Mouse (Mus musculus) thymus, postnatal 14 days (tissue): ENCODE results near the gene Gpatch11.
"Not testable (repeated sequence)": the region's sequence is repeated elsewhere in the genome, so short reads cannot be mapped to it uniquely, and the experiment has no call there.

Source experiments
- DNase-seq: peaks from one replicate; pipeline ENCODE4 v3.0.0; 2021

Gpatch11 gene

DNA sequence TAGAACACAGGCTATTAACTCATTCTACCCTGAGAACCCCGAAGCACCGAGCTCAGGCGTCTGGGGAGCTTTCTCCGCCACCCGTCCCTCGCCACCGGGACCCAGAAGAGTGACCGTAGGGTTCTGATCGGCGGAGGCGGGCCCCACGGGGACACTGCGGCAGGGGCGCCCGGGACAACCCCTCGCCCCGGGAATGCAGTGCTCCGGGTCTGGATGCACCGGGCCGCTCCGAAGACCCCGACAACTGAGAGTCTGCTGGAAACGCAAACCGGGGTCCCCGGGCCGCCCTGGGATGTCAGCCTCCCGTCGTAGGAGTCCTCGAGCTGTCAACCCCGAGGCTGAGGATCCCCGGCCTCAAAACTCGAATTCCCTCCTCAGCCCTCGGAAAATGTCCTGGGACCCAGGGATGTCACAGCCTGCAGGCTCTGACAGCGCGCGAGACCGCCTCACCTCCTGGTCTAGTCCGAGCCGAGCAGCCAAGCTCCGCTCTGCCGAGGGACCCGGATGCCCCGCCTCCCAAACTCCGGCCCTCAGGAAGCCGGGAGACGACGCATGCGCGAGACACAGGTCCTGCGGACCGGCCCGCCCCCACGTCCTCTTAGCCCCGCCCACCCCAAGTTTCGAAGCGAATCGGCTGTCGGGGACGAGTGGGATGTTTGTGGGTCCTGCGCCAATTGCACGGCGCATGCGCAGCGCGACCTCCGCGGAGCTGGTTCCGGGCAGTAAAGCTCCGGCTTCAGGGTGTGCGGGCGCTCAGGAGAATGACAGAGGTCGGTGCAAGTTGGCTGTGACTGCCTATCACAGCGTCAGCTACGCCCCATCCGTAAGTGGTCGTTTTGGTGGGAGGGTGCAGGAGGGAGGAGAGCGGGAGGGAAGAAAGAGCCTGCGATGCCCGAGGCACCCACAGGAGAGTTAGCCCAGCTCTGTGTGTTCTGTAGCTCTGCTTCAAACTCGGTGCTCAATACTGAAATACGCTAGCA lies at the start of gene Gpatch11, which contains the start of gene Heatr5b:
Gene Gpatch11 (plus strand): TSS at position 712 of the 980 bp plus-strand sequence.
Gene Heatr5b (minus strand): TSS at position 509 of the 980 bp plus-strand sequence.
- peak; percentile 99 for DNase-seq

DNA sequence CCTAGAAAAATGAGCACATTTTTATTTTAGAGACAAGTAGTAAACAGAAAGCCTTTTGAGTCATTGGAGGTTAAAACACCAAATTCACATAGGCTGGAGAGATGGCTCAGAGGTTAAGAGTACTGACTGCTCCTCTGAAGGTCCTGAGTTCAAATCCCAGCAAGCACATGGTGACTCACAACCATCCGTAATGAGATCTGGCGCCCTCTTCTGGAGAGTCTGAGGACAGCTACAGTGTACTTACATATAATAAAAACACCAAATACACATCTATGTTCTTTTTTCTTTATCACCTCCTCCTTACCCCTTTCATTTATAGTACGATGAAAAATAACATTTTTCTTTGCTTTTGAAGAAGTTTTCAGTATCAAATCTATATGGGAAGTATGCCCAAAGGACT lies 47.1 kb upstream of the Gpatch11 start:
- not testable (repeated sequence) for DNase-seq

DNA sequence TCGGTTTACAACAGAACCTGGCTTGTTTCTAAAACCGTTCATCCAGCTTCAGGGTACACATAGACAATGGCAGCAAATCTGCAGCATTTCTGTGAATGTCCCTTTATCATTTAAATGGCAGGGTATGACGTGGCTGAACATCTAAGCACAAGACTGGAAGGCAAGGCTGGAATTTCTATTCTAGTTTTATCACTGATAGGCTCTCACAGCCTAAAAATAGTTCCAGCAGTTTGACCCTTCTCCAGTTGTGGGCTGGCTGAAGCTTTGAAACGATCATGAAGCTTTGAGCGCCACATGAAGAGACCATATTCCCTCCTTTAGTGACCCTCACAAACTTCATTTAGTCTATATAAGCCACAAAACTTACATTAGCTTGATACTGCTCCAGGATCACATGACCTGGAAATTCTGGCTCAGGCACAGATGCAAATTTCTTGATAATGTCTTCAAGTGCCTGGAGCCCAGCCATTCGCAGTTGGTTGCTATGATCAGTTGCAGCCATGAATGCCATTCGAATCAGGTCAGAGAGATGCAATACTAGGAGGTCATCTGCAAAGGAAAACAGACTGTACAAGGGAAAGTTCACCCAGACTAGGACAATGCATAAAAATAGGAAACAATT lies 44.2 kb upstream of the Gpatch11 start:
- no peak for DNase-seq

DNA sequence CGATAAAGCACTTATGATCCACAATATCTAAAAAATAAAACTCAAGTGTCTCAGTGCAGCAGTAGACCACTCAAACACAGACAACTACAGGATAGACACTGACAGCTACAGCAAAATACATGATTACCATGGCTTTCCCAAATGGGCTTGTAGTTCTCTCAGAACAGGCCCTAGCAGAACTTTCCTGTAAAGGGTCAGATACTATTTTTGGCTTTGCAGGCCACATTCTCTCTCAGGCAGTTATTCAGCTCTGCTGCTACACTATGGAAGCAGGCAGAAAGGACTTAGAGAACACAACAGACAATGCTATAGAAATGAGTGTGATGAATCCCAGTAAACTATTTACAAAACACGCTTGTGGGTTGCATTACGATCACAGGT lies 43.7 kb upstream of the Gpatch11 start:
- no peak for DNase-seq

DNA sequence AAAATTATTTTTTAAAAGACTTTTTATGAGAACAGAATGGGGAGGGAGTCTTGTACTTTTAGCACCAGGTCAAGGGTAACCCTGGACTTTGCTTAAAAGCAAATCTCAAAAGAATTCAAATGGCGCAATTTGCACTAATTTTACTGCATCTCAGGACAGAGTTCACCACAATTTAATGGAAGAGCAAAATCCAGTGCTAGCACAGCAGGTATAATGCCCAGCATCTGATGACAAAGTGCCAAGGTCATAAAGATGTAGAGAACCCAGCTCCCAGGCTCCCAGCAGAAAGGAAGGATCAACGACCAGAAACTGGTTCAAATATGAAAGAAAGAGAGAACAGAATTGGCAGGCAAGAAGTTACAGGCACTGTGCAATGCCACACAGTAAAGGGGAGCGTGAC lies 43.2 kb upstream of the Gpatch11 start:
- no peak for DNase-seq

DNA sequence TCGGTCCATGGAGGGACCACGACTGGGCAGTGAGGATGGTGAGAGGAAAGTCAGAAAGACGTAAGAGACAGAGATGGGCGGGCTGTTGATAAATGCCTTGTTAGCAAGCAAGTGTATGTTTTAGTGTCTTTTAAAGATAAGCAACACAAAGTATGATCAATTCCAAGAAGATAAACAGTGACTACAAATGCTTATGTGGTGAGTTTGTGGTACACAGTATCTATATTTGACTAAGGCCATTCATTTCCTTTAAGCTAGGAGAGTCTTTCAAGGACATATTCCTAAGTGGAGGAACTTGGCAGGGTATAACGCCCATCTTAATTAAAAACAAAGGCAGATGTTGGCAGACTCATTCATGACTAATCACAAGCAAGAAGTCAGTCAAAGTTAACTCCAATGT lies 41.0 kb upstream of the Gpatch11 start:
- DNase-seq, result no peak

DNA sequence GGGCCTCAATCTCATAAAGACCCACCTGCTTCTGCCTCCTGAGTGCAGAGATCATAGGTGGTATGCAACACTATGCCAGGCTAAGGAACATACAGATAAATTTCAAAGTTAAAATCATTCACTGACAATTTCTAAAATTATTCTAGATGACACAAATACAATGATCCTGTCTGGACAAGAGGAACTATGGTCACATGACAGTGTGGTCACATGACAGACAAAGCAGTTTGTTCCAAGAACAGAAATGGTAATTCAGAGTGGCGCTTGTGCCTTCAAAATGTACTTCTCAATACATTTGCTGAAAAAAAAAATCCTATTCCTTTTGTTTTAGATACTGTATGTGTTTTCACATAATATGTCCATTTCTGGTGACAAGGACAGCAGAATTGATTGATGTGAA lies 38.1 kb upstream of the Gpatch11 start:
- DNase-seq, result no peak

DNA sequence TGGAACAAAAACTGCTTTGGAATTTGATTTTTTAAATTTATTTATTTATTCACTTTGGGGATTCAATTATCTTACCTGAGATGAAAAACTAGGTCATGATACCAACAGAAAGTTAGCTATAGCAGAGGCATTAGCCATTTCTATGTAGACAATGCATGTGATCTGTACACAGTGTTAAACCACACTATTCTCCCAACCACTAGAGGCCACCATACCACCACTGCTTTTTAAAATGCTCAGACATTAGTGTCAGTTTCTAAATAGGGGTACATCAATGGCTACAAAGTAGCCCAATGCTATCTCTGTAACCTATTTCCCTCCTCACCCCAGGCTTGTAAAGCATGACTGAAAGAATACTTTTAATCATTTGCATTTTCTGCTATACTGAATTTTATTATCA lies 26.3 kb upstream of the Gpatch11 start:
- DNase-seq, result peak; percentile 11

DNA sequence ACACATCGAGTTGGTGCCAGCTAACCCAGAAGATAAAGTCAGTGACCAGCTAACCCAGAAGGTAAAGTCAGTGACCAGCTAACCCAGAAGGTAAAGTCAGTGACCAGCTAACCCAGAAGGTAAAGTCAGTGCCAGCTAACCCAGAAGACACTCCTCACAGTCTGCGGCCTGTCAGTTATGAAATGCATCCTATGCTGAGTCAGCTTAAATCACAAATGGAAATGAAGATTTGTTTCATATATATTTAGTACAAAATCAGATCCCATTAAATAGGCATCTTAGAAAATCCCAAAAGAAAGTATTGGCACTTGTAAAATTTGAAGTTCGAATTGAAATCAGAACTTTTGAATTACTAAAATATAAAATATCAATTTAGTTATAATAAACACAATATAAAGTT lies 25.8 kb upstream of the Gpatch11 start:
- no peak for DNase-seq

DNA sequence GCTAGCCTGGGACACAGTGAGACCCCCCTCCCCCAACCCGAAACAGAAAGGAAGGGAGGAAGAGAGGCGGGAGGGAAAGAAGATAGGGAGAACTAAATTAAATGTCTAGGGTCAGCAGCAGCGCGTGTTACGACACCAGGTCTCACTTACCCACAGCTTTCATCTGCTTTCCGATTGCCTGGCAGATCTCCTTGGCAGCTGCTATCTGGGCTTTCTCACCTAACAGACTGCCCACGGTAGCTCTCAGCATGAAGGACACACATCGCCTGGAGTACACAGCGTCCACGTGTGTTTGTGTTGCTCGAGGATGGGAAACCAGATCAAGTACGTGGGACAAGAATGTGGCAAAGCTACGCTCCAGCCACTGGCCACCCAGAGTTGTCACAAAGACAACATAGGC lies 11.0 kb upstream of the Gpatch11 start:
- no peak for DNase-seq

DNA sequence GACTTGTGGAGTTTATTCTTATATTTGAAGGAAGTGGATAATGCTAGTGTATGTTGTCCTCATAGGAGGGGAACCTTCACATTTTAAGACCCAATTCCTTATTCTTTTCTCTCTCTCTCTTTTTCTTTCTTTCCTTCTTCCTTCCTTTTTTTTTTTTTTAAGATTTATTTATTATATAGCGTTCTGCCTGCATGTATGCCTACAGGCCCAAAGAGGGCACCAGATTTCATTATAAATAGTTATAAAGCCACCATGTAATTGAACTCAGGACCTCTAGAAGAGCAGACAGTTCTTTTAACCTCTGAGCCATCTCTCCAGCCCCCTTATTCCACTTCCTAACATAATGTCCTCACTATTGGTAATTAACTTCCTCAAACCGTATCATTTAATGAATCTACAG lies 689 bp downstream of the Gpatch11 start:
- DNase-seq, result no peak

DNA sequence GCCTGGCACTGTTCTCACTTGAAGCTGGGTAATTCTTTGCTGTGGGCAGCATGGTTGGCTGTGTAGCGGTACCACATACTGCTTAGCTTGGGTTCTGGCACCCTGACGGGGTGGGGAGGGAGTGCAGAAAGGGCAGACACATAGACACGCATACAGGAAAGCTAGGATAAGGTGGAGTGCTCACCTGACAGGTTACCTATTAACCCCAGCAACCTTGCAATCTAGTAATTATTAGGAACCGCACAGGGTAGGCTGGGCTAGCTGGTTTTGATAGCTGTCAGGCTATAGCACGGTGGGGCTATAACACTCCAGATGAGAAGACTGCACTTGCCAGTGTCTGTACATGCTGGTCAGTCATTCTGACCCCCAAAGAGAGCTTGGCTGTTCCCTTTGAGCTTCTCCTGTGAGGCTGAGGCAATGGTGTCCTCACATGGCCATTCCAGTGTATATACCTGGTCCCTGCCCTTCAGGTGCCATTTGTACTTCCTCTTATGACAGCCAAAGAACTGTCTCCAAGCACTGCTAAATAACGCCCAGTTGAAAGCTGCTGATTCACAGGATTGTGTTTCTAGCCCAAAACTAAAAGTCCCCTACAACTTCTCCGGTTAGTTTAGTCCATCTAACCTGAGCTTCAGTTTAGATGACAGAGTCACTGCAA lies 7.0 kb downstream of the Gpatch11 start:
- no peak for DNase-seq

DNA sequence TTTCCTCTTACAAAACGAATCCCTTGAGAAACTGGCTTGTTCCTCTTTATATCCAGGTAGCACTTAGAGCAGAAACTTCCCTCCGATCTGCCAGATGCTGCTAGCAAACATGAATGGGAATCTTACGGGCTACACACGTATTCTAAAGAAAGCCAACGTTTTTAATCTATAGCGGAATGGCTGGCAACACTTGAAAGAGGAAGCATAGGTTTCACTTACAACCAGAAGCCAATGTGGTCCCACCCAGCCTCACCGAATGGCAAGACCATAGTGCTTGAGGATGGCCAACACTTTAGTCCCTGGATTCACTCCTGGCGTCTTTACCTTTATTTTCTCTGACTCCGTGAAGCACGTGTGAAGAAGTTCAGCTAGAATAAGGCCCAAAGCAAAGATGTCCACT lies 20.9 kb downstream of the Gpatch11 start:
- DNase-seq, result no peak

DNA sequence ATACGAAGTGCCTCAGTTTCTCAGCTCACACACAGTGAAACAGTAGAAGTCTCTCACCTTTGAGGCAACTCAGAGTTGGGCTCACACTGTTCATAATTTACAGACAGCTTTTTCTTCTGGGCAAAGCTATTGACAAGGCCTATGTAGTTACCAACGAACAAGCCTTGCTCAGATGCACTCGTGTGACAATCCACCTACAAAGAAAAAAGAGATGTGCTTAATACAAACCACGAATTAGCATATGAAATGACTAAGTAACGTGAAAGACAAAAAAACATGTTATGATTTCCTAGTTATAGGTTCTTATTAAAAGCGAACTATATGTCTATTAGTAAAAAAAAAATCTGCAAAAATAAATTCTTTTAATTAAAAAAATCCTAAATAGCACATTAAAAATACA lies 38.5 kb downstream of the Gpatch11 start:
- no peak for DNase-seq

DNA sequence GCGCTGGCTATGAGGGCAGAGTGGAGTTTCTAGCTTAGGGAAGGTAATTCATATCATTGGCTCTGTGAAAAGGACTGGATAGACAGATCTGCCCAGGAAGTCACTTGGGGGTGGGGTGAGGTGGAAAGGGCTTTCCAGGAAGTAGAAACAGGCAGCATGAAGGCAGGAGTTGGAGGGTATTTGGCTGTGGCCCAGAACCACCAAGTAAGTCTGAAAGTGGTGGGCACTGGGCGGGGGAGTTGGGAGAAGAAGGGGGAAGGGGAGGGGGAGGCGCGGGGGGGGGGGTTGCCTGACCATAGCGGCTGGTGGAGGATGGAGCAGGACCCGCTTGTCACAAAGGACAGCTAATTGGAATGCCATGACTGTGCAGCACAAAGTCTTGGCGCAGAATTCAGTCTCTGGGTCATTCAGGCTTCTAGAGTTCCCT lies 46.5 kb downstream of the Gpatch11 start:
- DNase-seq, result peak; percentile 37

DNA sequence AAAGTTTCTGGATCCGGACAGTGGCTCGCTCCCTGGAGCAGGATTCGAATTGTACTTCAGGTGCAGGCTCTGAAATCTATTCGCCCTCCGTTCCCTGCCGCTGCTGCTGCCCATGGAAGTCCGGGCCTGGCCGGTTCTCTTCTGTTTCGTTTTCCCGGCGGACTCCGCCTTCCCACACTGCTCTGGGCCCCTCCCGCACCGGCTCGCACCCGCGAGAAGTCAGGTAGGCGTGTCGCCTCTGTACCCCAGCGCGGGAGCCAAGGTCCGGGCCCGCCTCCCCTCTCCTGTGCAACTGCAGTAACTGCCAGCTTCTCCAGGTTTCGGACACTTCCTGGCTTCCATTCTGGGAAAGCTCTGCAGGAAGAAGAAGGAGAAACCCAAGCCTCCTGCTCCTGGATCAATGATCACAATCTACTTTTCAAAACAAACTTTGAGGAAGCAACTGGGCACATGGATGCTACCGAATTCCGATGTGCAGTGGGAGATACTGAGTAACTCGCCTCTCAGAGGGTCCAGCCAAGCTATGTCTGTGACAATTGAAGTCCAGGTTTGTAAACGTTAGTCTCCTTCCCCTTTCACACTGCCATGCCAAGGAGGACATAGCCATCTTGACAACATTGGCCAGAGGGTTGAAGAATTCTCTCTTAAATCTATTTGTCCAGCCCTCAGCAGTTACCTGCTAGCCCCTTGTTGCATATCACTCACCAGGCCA lies 47.2 kb downstream of the Gpatch11 start, which contains the start of gene Eif2ak2:
Gene Eif2ak2 (minus strand): TSS at position 173 of the 712 bp plus-strand sequence.
- peak; percentile 76 for DNase-seq

DNA sequence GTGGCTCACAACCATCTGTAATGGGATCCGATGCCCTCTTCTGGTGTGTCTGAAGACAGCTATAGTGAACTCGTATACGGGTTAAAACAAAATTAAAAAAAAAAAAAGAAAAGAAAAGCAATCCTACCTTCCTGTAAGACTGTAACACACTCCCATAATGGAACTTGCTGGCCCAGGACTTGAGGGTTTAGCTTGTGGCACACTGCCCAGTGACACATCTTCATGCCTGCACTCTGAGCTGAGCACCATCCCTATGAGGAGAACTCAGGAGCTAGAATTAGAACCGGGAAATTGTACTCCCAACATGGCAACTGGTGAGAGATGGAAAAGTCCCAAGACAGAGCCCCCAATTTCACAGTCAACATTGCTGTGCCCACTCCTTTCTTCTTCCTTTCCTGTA lies 47.9 kb downstream of the Gpatch11 start:
- DNase-seq, result no peak

DNA sequence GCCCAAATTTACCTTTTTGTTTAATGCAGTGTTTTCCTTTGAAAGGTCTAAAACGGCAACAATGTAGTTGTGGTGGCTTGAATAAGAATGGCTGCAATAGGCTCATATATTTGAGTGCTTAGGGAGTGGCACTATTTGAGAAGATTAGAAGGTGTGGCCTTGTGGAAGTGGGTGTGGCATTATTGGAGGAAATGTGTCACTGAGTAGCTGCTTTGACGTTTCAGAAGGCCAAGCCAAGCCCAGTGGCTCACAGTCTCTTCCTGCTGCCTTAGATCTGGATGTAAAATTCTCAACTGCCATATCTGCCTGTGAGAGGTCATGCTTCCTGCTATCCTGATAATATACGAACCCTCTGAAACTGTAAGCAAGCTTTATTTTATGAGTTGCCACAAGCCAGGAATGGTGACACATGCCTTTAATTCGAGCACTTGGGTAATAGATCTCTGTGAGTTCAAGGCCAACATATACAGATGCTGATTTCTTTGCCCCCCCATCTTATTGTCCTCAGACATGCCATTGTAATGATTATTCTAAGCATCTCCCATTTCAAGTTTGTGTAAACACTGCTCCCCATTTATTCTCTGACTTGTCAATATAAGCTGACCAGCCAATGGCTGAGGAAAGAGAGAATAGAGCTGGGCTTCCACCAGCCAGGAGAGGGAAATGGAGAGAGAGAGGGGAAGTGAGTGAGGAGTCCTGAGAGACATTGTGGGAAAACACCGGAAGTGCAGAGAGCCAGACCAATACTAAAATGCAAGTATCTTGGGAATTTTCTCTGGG lies 50.1 kb downstream of the Gpatch11 start:
- DNase-seq, result no peak

DNA sequence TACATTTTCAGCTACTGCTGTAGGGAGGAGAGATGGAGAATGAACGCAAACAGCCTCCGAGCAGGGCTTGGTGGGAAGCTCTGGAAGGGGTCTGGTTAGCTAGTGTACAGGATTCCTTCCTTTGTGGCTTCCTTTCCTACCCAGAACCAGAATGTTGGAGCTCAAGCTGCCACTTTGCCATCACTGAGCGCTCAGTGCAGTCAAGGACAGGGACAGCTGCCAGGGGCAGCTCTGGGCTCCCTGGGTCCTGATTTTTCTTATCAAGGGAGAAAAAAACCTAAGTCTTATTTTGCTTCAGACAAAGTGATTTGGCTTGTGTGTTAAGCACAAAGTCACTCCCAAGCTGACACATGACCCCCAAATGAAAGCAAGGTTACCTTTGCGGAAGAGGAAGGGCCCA lies 53.2 kb downstream of the Gpatch11 start:
- no peak for DNase-seq

DNA sequence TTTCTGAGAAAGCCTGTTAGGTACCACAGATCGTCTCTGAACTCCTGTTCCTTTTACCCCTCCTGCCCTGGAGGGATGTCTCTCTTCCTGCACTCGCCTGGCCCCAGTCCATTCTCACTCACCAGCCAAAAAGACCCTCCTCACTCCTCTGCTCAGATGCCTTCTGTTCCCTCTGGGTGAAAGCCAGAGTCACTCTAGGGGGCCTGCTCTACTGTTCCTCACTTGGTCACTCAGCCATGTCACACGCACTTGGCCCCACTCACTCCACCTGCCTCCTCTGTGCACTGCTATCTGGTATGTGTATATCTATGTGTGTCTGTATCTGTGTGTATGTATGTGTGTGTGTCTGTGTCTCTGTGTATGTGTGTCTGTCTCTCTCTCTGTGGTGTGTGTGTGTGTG lies 53.8 kb downstream of the Gpatch11 start:
- no peak for DNase-seq

DNA sequence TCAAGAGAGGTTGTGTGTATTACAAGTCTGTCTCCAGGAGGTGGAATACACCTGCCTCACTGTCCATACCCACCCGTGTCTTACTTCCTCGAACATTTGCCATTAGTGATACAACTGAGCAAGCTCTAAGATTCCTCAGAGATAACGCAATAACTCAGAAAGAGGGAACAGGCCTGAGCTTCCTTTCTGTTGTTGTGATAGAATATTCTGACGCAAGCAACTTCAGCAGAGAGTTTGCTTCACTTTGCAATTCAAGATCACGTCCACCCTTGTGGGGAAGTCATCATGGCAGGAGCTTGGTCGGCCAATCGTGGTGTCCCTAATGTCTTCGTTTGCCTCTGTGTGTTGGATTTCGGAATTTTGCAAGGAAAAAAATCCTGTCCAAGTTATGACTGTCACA lies 55.7 kb downstream of the Gpatch11 start:
- no peak for DNase-seq

DNA sequence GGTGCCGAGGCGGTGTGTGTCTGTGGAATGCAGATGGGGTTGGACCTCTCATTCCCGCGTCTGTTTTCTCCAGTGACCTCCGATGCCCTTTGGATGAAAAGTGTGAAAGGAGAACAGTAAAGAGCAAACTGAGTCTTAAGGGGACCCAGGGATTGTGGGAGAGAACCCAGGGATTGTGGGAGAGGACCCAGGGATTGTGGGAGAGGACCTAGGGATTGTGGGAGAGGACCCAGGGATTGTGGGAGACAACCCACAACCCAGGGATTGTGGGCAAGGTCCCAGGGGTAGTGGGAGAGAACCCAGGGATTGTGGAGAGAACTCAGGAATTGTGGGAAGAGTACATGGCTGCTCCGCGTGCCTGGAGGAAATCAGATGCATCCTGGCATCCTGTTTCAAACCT lies 59.6 kb downstream of the Gpatch11 start:
- no peak for DNase-seq
